Mouse (Mus musculus): Measurements from ENCODE around the gene Fam25c. TPM values are rescaled to one million over a fixed set of nuclear protein-coding genes. Genes with fewer than 3 reads are reported as not detected.
A peak's percentile ranks its signal among the peaks of the same experiment; 100 is the strongest.

Gene Fam25c
- total and polyA plus RNA-seq, 3 experiments = not detected

DNA sequence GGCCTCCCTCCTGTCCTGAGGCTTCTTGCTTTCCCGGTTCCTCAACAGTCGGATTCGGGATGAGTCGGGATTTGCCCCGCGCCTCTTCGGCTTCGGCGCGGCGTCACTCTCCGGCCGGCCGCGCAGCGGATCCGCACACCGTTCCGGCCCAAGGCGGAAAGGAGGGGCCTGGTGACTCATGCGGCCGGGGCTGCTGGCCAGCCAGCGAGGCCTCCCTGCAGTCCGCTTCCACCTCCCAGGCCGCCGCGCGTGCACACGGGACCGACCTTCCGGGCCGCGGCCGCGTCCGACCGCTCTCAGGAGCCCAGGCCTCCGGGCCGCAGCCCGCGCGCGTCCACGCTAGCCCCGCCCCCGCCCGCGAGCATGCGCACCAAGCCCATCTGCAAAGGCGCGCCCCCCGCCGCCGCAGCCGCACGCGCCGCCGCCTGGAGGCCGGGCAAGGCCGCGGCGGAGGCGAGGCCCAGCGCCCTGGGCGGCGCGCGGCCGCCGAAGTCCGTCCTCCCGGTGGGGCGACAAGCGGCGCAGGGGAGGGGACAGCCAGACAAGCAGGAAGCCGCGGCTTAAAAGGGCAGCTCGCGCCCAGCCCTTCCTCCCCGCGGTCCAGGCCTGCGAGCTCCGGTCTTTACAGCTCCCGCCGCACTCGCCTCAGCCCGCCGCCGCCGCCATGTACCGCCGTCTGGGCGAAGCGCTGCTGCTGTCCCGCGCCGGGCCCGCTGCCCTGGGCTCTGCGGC, 44.8 kb downstream of the Fam25c start, which contains the start of the genes Shld2 and Glud1 (continued):
- TF ChIP-seq TCF12 (IDR thresholded peaks at IDR 0.05; ENCODE audit: low read depth, low read length) = peak; percentile 16; the same call in 1 of the 2 replicates
- TF ChIP-seq ETS1 (IDR thresholded peaks at IDR 0.05; ENCODE audit: low read depth, low read length) = 0 out of 2 replicates have a peak, but pooled peaks have one; percentile 27
- no peak; the same call in 1 of the 2 replicates for TF ChIP-seq POLR2AphosphoS5 (IDR thresholded peaks at IDR 0.05; ENCODE audit: borderline replicate concordance, low read depth, low read length)
- TF ChIP-seq ZMIZ1 (IDR thresholded peaks at IDR 0.05; ENCODE audit: low read depth, low read length) = no peak; the same call in 1 of the 2 replicates
- TF ChIP-seq TBP (IDR thresholded peaks at IDR 0.05; ENCODE audit: low read depth, low read length) = peak; percentile 71; the same call in 1 of the 2 replicates
- peak; percentile 69; the same call in 1 of the 2 replicates for TF ChIP-seq POLR2AphosphoS2 (IDR thresholded peaks at IDR 0.05; ENCODE audit: low read length)
- TF ChIP-seq CHD2 (IDR thresholded peaks at IDR 0.05; ENCODE audit: low read length) = no peak
- no peak for TF ChIP-seq ZC3H11A (IDR thresholded peaks at IDR 0.05; ENCODE audit: low read depth, low read length)
- TF ChIP-seq MYB (IDR thresholded peaks at IDR 0.05; ENCODE audit: low read depth, low read length) = no peak
- TF ChIP-seq TAL1 (IDR thresholded peaks at IDR 0.05; ENCODE audit: low read length) = no peak
- TF ChIP-seq BHLHE40 (IDR thresholded peaks at IDR 0.05; ENCODE audit: borderline replicate concordance, low read depth, low read length) = peak; percentile 52; the same call in 1 of the 2 replicates
- peak; percentile 90 for TF ChIP-seq NELFE (IDR thresholded peaks at IDR 0.05; ENCODE audit: low read depth, low read length)

DNA sequence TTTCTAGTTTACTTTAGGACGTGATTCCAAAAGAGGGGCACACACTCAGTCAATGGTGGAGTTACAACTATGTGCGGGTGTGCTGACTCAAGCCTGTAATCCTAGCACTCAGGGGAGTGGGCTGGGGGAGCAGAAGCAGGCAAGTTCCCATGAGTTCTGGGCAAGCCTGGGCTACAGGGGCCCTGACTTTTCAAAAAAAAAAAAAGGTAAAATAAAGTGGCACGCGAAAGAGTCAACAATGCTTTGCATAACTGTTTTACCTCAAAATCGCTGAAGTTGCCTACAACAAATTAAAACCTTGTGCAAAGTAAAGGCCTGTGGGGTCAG, 45.4 kb downstream of the Fam25c start:
- TF ChIP-seq POLR2A (IDR thresholded peaks at IDR 0.05; ENCODE audit: control insufficient read depth in 1 of 2, insufficient read depth in 1 of 2, low read depth in 1 of 2, low read length in 2 of 2, poor library complexity in 1 of 2) (no peak), ZC3H11A (IDR thresholded peaks at IDR 0.05; ENCODE audit: low read depth, low read length) (no peak), GATA1 (IDR thresholded peaks at IDR 0.05; ENCODE audit: low read depth, low read length) (no peak), MEF2A (IDR thresholded peaks at IDR 0.05; ENCODE audit: extremely low read depth, insufficient replicate concordance, low read depth, low read length, poor library complexity, severe bottlenecking) (no peak), EP300 (IDR thresholded peaks at IDR 0.05; ENCODE audit: low read depth in 1 of 2, low read length in 2 of 2) (no peak), CTCF (IDR thresholded peaks at IDR 0.05 in 2 of 3, conservative IDR thresholded peaks at IDR 0.05 in 1 of 3; ENCODE audit: control insufficient read depth in 1 of 3, insufficient read depth in 1 of 3, low read depth in 2 of 3, low read length in 3 of 3, poor library complexity in 1 of 3, severe bottlenecking in 1 of 3) (no peak), USF1 (IDR thresholded peaks at IDR 0.05; ENCODE audit: low read depth, low read length) (no peak), USF2 (IDR thresholded peaks at IDR 0.05; ENCODE audit: borderline replicate concordance in 1 of 2, insufficient read depth in 1 of 2, low read depth in 1 of 2, low read length in 2 of 2) (no peak), NRF1 (IDR thresholded peaks at IDR 0.05; ENCODE audit: insufficient read depth, low read depth, low read length, poor library complexity, severe bottlenecking) (no peak), MYC (IDR thresholded peaks at IDR 0.05; ENCODE audit: low read depth, low read length) (no peak), HCFC1 (IDR thresholded peaks at IDR 0.05; ENCODE audit: low read depth, low read length) (no peak), TCF12 (IDR thresholded peaks at IDR 0.05; ENCODE audit: low read depth, low read length) (no peak), UBTF (IDR thresholded peaks at IDR 0.05; ENCODE audit: borderline replicate concordance, insufficient read depth, low read depth, low read length) (0 out of 2 replicates have a peak, but pooled peaks have one; percentile 24), ETS1 (IDR thresholded peaks at IDR 0.05; ENCODE audit: low read depth, low read length) (no peak), ZNF384 (IDR thresholded peaks at IDR 0.05; ENCODE audit: low read depth, low read length) (peak; percentile 61; the same call in 1 of the 2 replicates), SIN3A (IDR thresholded peaks at IDR 0.05; ENCODE audit: low read length) (peak; percentile 58; the same call in 1 of the 2 replicates), ELF1 (IDR thresholded peaks at IDR 0.05; ENCODE audit: low read depth, low read length) (no peak), MAFK (IDR thresholded peaks at IDR 0.05; ENCODE audit: borderline replicate concordance, low read depth, low read length) (no peak), SMC3 (IDR thresholded peaks at IDR 0.05; ENCODE audit: low read depth, low read length) (no peak), TAL1 (IDR thresholded peaks at IDR 0.05; ENCODE audit: low read length) (no peak), RAD21 (IDR thresholded peaks at IDR 0.05; ENCODE audit: low read depth, low read length) (no peak), BHLHE40 (IDR thresholded peaks at IDR 0.05; ENCODE audit: borderline replicate concordance, low read depth, low read length) (no peak), MAZ (IDR thresholded peaks at IDR 0.05; ENCODE audit: low read depth, low read length) (no peak), MYB (IDR thresholded peaks at IDR 0.05; ENCODE audit: low read depth, low read length) (no peak), RCOR1 (IDR thresholded peaks at IDR 0.05; ENCODE audit: low read depth, low read length) (no peak)
- Histone ChIP-seq H3K36me3 (ENCODE audit: control insufficient read depth in 1 of 2, insufficient read depth in 2 of 2, low read length in 2 of 2) (peaks cover 3 to 26% of the 10 kb centered on the region in 2 experiments), H3K4me1 (ENCODE audit: control insufficient read depth in 1 of 2, insufficient read depth in 2 of 2, low read length in 2 of 2) (peaks cover 12 to 26% of the 10 kb centered on the region in 2 experiments), H3K9ac (ENCODE audit: control insufficient read depth, low read depth, low read length, poor library complexity, severe bottlenecking) (peak overlapping the region; percentile 97), H3K79me2 (ENCODE audit: control insufficient read depth, insufficient read depth, low read length, poor library complexity) (peaks cover 36% of the 10 kb centered on the region), H3K27ac (ENCODE audit: control insufficient read depth, low read depth, low read length) (peak overlapping the region; percentile 61), H3K4me3 (ENCODE audit: control insufficient read depth in 1 of 2, insufficient read depth in 1 of 2, low read depth in 2 of 2, low read length in 2 of 2) (peak overlapping the region; percentile 62 to 89), H3K27me3 (ENCODE audit: control insufficient read depth in 1 of 2, insufficient read depth in 2 of 2, low read length in 2 of 2) (no peaks in the 10 kb centered on the region), H3K9me3 (replicated peaks; ENCODE audit: insufficient read depth, low read length) (no peaks in the 10 kb centered on the region)
- DNase-seq (ENCODE audit: low read depth, low spot score) = no peak

All from MEL (cell line).